30 mouse cellular contexts compared by ENCODE assay signal in the genomic region with DNA sequence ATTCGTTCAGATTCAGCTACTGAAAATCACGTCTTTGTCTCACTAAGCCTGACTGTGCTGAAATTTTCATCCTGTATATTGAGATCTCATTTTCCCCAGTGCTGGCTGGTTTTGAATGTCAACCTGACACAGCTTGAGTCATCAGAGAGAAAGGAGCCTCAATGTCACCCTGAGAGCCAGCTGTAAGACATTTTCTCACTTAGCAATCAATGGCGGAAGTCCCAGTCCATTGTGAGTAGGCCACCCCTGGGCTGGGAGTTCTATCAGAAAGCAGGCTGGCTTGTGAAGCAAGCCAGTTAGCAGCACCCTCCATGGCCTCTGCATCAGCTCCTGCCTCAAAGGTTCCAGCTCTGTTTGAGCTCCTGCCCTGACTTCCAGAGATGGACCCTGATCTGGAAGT. TPM values are rescaled to one million over a fixed set of nuclear protein-coding genes. Genes with fewer than 3 reads are reported as not detected.
DNase-seq lines count a peak whose midpoint lies in the region; ATAC-seq and TF ChIP-seq lines count a peak whose summit lies in the region.
"Had no signal": no experiment of that assay in that cellular context is flagged by ENCODE, and none has a peak within 500 bp of the region (broad histone marks: within the 10 kb centered on the region; RNA-seq: fewer than 3 reads in every experiment).

No protein-coding gene starts in this region.

- no peak overlapping the region for H3K4me2 ChIP-seq in embryonic facial prominence, embryonic 12.5 days (replicated peaks)
- H3K4me2 ChIP-seq: embryonic facial prominence, embryonic 13.5 days; forebrain, embryonic 13.5 days; heart, embryonic 12.5 days; heart, embryonic 15.5 days; hindbrain, embryonic 13.5 days had no signal

- no peaks in the 10 kb centered on the region for H3K27me3 ChIP-seq in embryonic facial prominence, embryonic 12.5 days
- H3K27me3 ChIP-seq in embryonic facial prominence, embryonic 10.5 days (replicated peaks; ENCODE audit: low read depth, poor library complexity, severe bottlenecking) = no peaks in the 10 kb centered on the region
- H3K27me3 ChIP-seq: CH12.LX; embryonic facial prominence, embryonic 13.5 days; forebrain, embryonic 13.5 days; heart, embryonic 12.5 days; heart, embryonic 15.5 days had no signal

- H3K4me1 ChIP-seq in embryonic facial prominence, embryonic 12.5 days = no peaks in the 10 kb centered on the region
- H3K4me1 ChIP-seq in embryonic facial prominence, embryonic 10.5 days = peaks cover 14% of the 10 kb centered on the region
- H3K4me1 ChIP-seq: heart, embryonic 12.5 days; heart, embryonic 15.5 days; hindbrain, embryonic 13.5 days had no signal

- no peaks in the 10 kb centered on the region for H3K9me3 ChIP-seq in embryonic facial prominence, embryonic 12.5 days
- H3K9me3 ChIP-seq in embryonic facial prominence, embryonic 10.5 days = no peaks in the 10 kb centered on the region
- H3K9me3 ChIP-seq: embryonic facial prominence, embryonic 13.5 days; forebrain, embryonic 13.5 days; G1E; heart, embryonic 12.5 days; heart, embryonic 15.5 days; hindbrain, embryonic 10.5 days; hindbrain, embryonic 13.5 days had no signal

- H3K36me3 ChIP-seq in embryonic facial prominence, embryonic 12.5 days = no peaks in the 10 kb centered on the region
- H3K36me3 ChIP-seq in embryonic facial prominence, embryonic 10.5 days (replicated peaks) = no peaks in the 10 kb centered on the region
- H3K36me3 ChIP-seq: embryonic facial prominence, embryonic 13.5 days; G1E; heart, embryonic 12.5 days; heart, embryonic 15.5 days; hindbrain, embryonic 10.5 days; hindbrain, embryonic 13.5 days had no signal

- no peak for TF ChIP-seq CTCF in brain, embryonic 14.5 days (IDR thresholded peaks at IDR 0.05; ENCODE audit: borderline replicate concordance, extremely low read depth, insufficient read depth, insufficient read length)

- no peak overlapping the region for H3K9ac ChIP-seq in embryonic facial prominence, embryonic 12.5 days
- H3K9ac ChIP-seq: embryonic facial prominence, embryonic 13.5 days; forebrain, embryonic 13.5 days; heart, embryonic 12.5 days; heart, embryonic 15.5 days; hindbrain, embryonic 13.5 days had no signal

- no peak for ATAC-seq in embryonic facial prominence, embryonic 12.5 days (ENCODE audit: insufficient number of reproducible peaks, insufficient read depth, low FRiP score, low TSS enrichment)
- ATAC-seq: activated CD4-positive, CD25-positive, alpha-beta regulatory T cell, adult 4 months; forebrain, embryonic 13.5 days; forebrain, embryonic 16.5 days; hindbrain, postnatal 0 days; intestine, postnatal 0 days; Patski had no signal

- no peak for DNase-seq in embryonic facial prominence, embryonic 10.5 days (ENCODE audit: low spot score)
- DNase-seq in heart, adult 11 months = peak; percentile 82
- no peak for DNase-seq in heart, adult 9 months (ENCODE audit: low spot score in 2 of 2)
- peak; percentile 15 for DNase-seq in brain, embryonic 14.5 days (ENCODE audit: low read depth)
- DNase-seq in urinary bladder, postnatal 10 days (ENCODE audit: low spot score) = no peak
- no peak for DNase-seq in kidney, postnatal 14 days
- DNase-seq: adrenal gland, postnatal 14 days; B cell, adult 2 months; cerebellum, adult 18-20 months; cerebellum, adult 9-10 months; cerebellum, postnatal 14 days; gastrocnemius, postnatal 10 days; gastrocnemius, postnatal 36 days; heart, postnatal 10 days; heart, postnatal 36 days had no signal

- no peak overlapping the region for H3K4me3 ChIP-seq in embryonic facial prominence, embryonic 12.5 days
- no peak overlapping the region for H3K4me3 ChIP-seq in embryonic facial prominence, embryonic 10.5 days
- H3K4me3 ChIP-seq: embryonic facial prominence, embryonic 13.5 days; erythroblast, embryonic 14.5 days; forebrain, embryonic 13.5 days; heart, embryonic 12.5 days; heart, embryonic 15.5 days; hindbrain, embryonic 10.5 days; hindbrain, embryonic 13.5 days had no signal

- WGBS in embryonic facial prominence, embryonic 12.5 days = 60% methylated on average over 3 of the region's 3 CpGs
- WGBS in embryonic facial prominence, embryonic 10.5 days = 83% methylated on average over 3 of the region's 3 CpGs

- no peak for TF ChIP-seq POLR2A in brain, embryonic 14.5 days (IDR thresholded peaks at IDR 0.05; ENCODE audit: borderline replicate concordance, extremely low read depth, insufficient read depth, insufficient read length, poor library complexity, severe bottlenecking)

- H3K27ac ChIP-seq in embryonic facial prominence, embryonic 12.5 days = 0 out of 2 replicates have a peak overlapping the region, but pooled peaks have one; percentile 7
- H3K27ac ChIP-seq in embryonic facial prominence, embryonic 10.5 days (replicated peaks) = no peak overlapping the region
- H3K27ac ChIP-seq: embryonic facial prominence, embryonic 13.5 days; forebrain, embryonic 13.5 days; heart, embryonic 15.5 days; hindbrain, embryonic 10.5 days; hindbrain, embryonic 13.5 days; hindbrain, postnatal 0 days had no signal

RNA-seq across cellular contexts. Expression of a gene that starts 13.6 kb away (rescaled TPM):
- 1.8 and 2.1 TPM in 2 replicates for polyA plus RNA-seq in embryonic facial prominence, embryonic 12.5 days (2016; fragmentation: Nextera tagmentation; extraction: Ambion mirVana)
- 0.33 and 0.49 TPM in 2 replicates for polyA plus RNA-seq in embryonic facial prominence, embryonic 10.5 days (2016; fragmentation: Nextera tagmentation; extraction: Ambion mirVana)
- 6.0 and 8.5 TPM in 2 replicates for polyA plus RNA-seq in brain, embryonic 14.5 days (2012; rRNA removed)
- polyA plus RNA-seq: erythroblast, embryonic 14.5 days; G1E had no signal

Comparison
In these comparisons a context has a peak if more than half of its experiments do, and no peak if none do; other contexts are left out.
1. DNase-seq: peak in heart, adult 11 months (single experiment) and brain, embryonic 14.5 days (single experiment); none in embryonic facial prominence, embryonic 10.5 days (single experiment), heart, adult 9 months (0 of 2), urinary bladder, postnatal 10 days (single experiment) and kidney, postnatal 14 days (single experiment).